Comparison of ENCODE assay signal across 20 mouse cellular contexts in genomic region chr15:97496026-97496425, GRCm38 (mm10).
A peak's percentile ranks its signal among the peaks of the same experiment; 100 is the strongest.
DNase-seq lines count a peak whose midpoint lies in the region; ATAC-seq lines count a peak whose summit lies in the region.
"Had no signal": no experiment of that assay in that cellular context is flagged by ENCODE, and none has a peak within 500 bp of the region (broad histone marks: within the 10 kb centered on the region; RNA-seq: fewer than 3 reads in every experiment).

No protein-coding gene starts in this region.

- H3K9me3 ChIP-seq in hindbrain, embryonic 10.5 days: peaks cover 10% of the 10 kb centered on the region; the same call in 1 of the 2 replicates
- H3K9me3 ChIP-seq: embryonic facial prominence, embryonic 13.5 days; forebrain, embryonic 12.5 days; heart, embryonic 15.5 days; hindbrain, embryonic 15.5 days had no signal

- no peak overlapping the region for H3K4me3 ChIP-seq in hindbrain, embryonic 10.5 days
- H3K4me3 ChIP-seq: embryonic facial prominence, embryonic 13.5 days; forebrain, embryonic 12.5 days; heart, adult 2 months; heart, embryonic 15.5 days; hindbrain, embryonic 15.5 days had no signal

- no peak overlapping the region for H3K27ac ChIP-seq in hindbrain, embryonic 10.5 days
- H3K27ac ChIP-seq: embryonic facial prominence, embryonic 13.5 days; forebrain, embryonic 12.5 days; heart, adult 2 months; heart, embryonic 15.5 days; hindbrain, embryonic 15.5 days had no signal

- ATAC-seq in CD4-positive, CD25-positive, alpha-beta regulatory T cell, adult 4 months: no peak
- ATAC-seq: forebrain, embryonic 16.5 days had no signal

- WGBS in hindbrain, embryonic 10.5 days: 78% methylated on average over 3 of the region's 3 CpGs

- DNase-seq in CD4-positive, CD25-positive, alpha-beta regulatory T cell, adult 2 months (ENCODE audit: low read depth, low spot score): peak; percentile 12
- DNase-seq in spleen, postnatal 4 days (ENCODE audit: low spot score in 2 of 2): peak; percentile 9 to 52
- DNase-seq in spleen, adult 18-20 months: no peak
- DNase-seq in ZHBTc4 (ENCODE audit: low read depth, low spot score): peak; percentile 15
- DNase-seq in layer of hippocampus, adult 18-20 months (ENCODE audit: low spot score in 2 of 2): no peak
- no peak for DNase-seq in hindbrain, embryonic 10.5 days (ENCODE audit: low spot score)
- DNase-seq: adrenal gland, adult 2 months; adrenal gland, postnatal 25 days; cerebellum, adult 18-20 months; cerebellum, adult 9-11 months; cerebellum, postnatal 36 days; gastrocnemius, postnatal 10 days; heart, adult 2 months had no signal

- H3K27me3 ChIP-seq in hindbrain, embryonic 10.5 days (ENCODE audit: insufficient read depth, poor library complexity, severe bottlenecking): no peaks in the 10 kb centered on the region
- H3K27me3 ChIP-seq: embryonic facial prominence, embryonic 13.5 days; forebrain, embryonic 12.5 days; heart, embryonic 15.5 days; hindbrain, embryonic 15.5 days had no signal

- no peaks in the 10 kb centered on the region for H3K4me1 ChIP-seq in hindbrain, embryonic 10.5 days (replicated peaks)
- H3K4me1 ChIP-seq: embryonic facial prominence, embryonic 13.5 days; forebrain, embryonic 12.5 days; heart, embryonic 15.5 days; hindbrain, embryonic 15.5 days had no signal

- H3K36me3 ChIP-seq in hindbrain, embryonic 10.5 days: no peaks in the 10 kb centered on the region
- H3K36me3 ChIP-seq: embryonic facial prominence, embryonic 13.5 days; forebrain, embryonic 12.5 days; G1E; heart, embryonic 15.5 days; hindbrain, embryonic 15.5 days had no signal

Comparison
In these comparisons a context has a peak if more than half of its experiments do, and no peak if none do; other contexts are left out.
1. DNase-seq: peak in CD4-positive, CD25-positive, alpha-beta regulatory T cell, adult 2 months (single experiment), spleen, postnatal 4 days (2 of 2) and ZHBTc4 (single experiment); none in spleen, adult 18-20 months (0 of 2), layer of hippocampus, adult 18-20 months (0 of 2) and hindbrain, embryonic 10.5 days (single experiment).